11 mouse cellular contexts compared by ENCODE assay signal in genomic region chr10:128563544-128563943, GRCm38 (mm10). TPM values are rescaled to one million over a fixed set of nuclear protein-coding genes. Genes with fewer than 3 reads are reported as not detected.
DNase-seq lines count a peak whose midpoint lies in the region; ATAC-seq and TF ChIP-seq lines count a peak whose summit lies in the region.
"Had no signal": no experiment of that assay in that cellular context is flagged by ENCODE, and none has a peak within 500 bp of the region (broad histone marks: within the 10 kb centered on the region; RNA-seq: fewer than 3 reads in every experiment).

No protein-coding gene starts in this region.

- peaks cover 20% of the 10 kb centered on the region for H3K4me1 ChIP-seq in heart, embryonic 15.5 days (replicated peaks)
- H3K4me1 ChIP-seq in midbrain, embryonic 12.5 days: peaks cover 18% of the 10 kb centered on the region
- no peaks in the 10 kb centered on the region for H3K4me1 ChIP-seq in midbrain, postnatal 0 days (ENCODE audit: insufficient read depth, low read length)
- peaks cover 15% of the 10 kb centered on the region for H3K4me1 ChIP-seq in limb, embryonic 13.5 days

- H3K9me3 ChIP-seq in heart, embryonic 15.5 days (replicated peaks): no peaks in the 10 kb centered on the region
- H3K9me3 ChIP-seq in midbrain, embryonic 12.5 days: no peaks in the 10 kb centered on the region
- no peaks in the 10 kb centered on the region for H3K9me3 ChIP-seq in midbrain, postnatal 0 days (ENCODE audit: low read length)
- H3K9me3 ChIP-seq in limb, embryonic 13.5 days: no peaks in the 10 kb centered on the region

- H3K36me3 ChIP-seq in heart, embryonic 15.5 days: peaks cover 44% of the 10 kb centered on the region
- H3K36me3 ChIP-seq in midbrain, embryonic 12.5 days: peaks cover 54% of the 10 kb centered on the region
- H3K36me3 ChIP-seq in midbrain, postnatal 0 days (ENCODE audit: insufficient read depth, low read length): peaks cover 35% of the 10 kb centered on the region
- H3K36me3 ChIP-seq in limb, embryonic 13.5 days: peaks cover 55% of the 10 kb centered on the region

- no peak for ATAC-seq in heart, embryonic 15.5 days (replicated peaks; ENCODE audit: insufficient number of reproducible peaks, insufficient read depth, low FRiP score, low read depth)
- no peak for ATAC-seq in midbrain, embryonic 12.5 days (ENCODE audit: low FRiP score, low read depth)
- ATAC-seq in midbrain, postnatal 0 days (ENCODE audit: low FRiP score): no peak
- ATAC-seq in limb, embryonic 13.5 days (ENCODE audit: low FRiP score, low read depth): no peak

- H3K27ac ChIP-seq in heart, embryonic 15.5 days: no peak overlapping the region
- no peak overlapping the region; the same call in 1 of the 2 replicates for H3K27ac ChIP-seq in midbrain, embryonic 12.5 days (replicated peaks)
- H3K27ac ChIP-seq in midbrain, postnatal 0 days (ENCODE audit: low read depth, low read length): no peak overlapping the region
- H3K27ac ChIP-seq in limb, embryonic 13.5 days: no peak overlapping the region

- 85% methylated on average over 6 of the region's 6 CpGs for WGBS in heart, embryonic 15.5 days
- 94% methylated on average over 6 of the region's 6 CpGs for WGBS in midbrain, embryonic 12.5 days
- WGBS in midbrain, postnatal 0 days: 91% methylated on average over 6 of the region's 6 CpGs
- WGBS in limb, embryonic 13.5 days: 92% methylated on average over 6 of the region's 6 CpGs

- H3K9ac ChIP-seq in heart, embryonic 15.5 days: no peak overlapping the region
- H3K9ac ChIP-seq in midbrain, embryonic 12.5 days (replicated peaks): 0 out of 2 replicates have a peak overlapping the region, but pooled peaks have one; percentile 24
- H3K9ac ChIP-seq in midbrain, postnatal 0 days (replicated peaks; ENCODE audit: low read length, poor library complexity, severe bottlenecking): no peak overlapping the region
- peak overlapping the region; percentile 53 for H3K9ac ChIP-seq in limb, embryonic 13.5 days

- H3K4me3 ChIP-seq in heart, embryonic 15.5 days: no peak overlapping the region
- H3K4me3 ChIP-seq in midbrain, embryonic 12.5 days: no peak overlapping the region
- no peak overlapping the region for H3K4me3 ChIP-seq in midbrain, postnatal 0 days (ENCODE audit: low read depth, low read length)
- peak overlapping the region; percentile 94 for H3K4me3 ChIP-seq in limb, embryonic 13.5 days

- no peak for DNase-seq in heart, adult 9 months (ENCODE audit: low spot score in 2 of 2)
- no peak for DNase-seq in midbrain, postnatal 0 days (ENCODE audit: low spot score)
- no peak for DNase-seq in ovary, postnatal 14 days (ENCODE audit: low spot score)
- no peak for DNase-seq in spleen, adult 12 weeks (ENCODE audit: low spot score)
- no peak for DNase-seq in urinary bladder, adult 2 months (ENCODE audit: low spot score)
- DNase-seq: adrenal gland, adult 8-10 months; cerebellum, adult 8-10 months; layer of hippocampus, postnatal 36 days had no signal

- TF ChIP-seq CTCF in midbrain, postnatal 0 days (IDR thresholded peaks at IDR 0.05): no peak

- H3K4me2 ChIP-seq in heart, embryonic 15.5 days: peak overlapping the region; percentile 83; the same call in 1 of the 2 replicates
- H3K4me2 ChIP-seq in midbrain, embryonic 12.5 days (replicated peaks): 0 out of 2 replicates have a peak overlapping the region, but pooled peaks have one; percentile 88
- H3K4me2 ChIP-seq in midbrain, postnatal 0 days (ENCODE audit: low read depth, low read length, poor library complexity, severe bottlenecking): no peak overlapping the region
- peak overlapping the region; percentile 96 for H3K4me2 ChIP-seq in limb, embryonic 13.5 days (replicated peaks)

- H3K27me3 ChIP-seq in heart, embryonic 15.5 days: no peaks in the 10 kb centered on the region
- H3K27me3 ChIP-seq in midbrain, embryonic 12.5 days: no peaks in the 10 kb centered on the region
- H3K27me3 ChIP-seq in midbrain, postnatal 0 days (ENCODE audit: insufficient read depth, low read length): no peaks in the 10 kb centered on the region
- H3K27me3 ChIP-seq in limb, embryonic 13.5 days: no peaks in the 10 kb centered on the region

RNA-seq across cellular contexts. Expression of gene Pa2g4, which starts 2.2 kb away (rescaled TPM):
- 101 and 132 TPM in 2 replicates for polyA plus RNA-seq in heart, embryonic 15.5 days (2015; fragmentation: Nextera tagmentation; extraction: Ambion mirVana)
- 164 and 170 TPM in 2 replicates for polyA plus RNA-seq in midbrain, embryonic 12.5 days (2016; fragmentation: Nextera tagmentation; extraction: Ambion mirVana)
- total RNA-seq in midbrain, postnatal 0 days (2014; rRNA removed): 78.0 and 82.4 TPM in 2 replicates
- polyA plus RNA-seq in midbrain, postnatal 0 days (2015; fragmentation: Nextera tagmentation; extraction: Ambion mirVana): 107 and 110 TPM in 2 replicates
- 198 and 200 TPM in 2 replicates for polyA plus RNA-seq in limb, embryonic 13.5 days (2015; fragmentation: Nextera tagmentation; extraction: Ambion mirVana)
- polyA plus RNA-seq in urinary bladder, adult 2 months (2012; rRNA removed): 74.1 and 75.9 TPM in 2 replicates

RNA-seq across cellular contexts. Expression of gene Rpl41, which starts 14.4 kb away (rescaled TPM):
- 2,261 and 2,363 TPM in 2 replicates for polyA plus RNA-seq in heart, embryonic 15.5 days (2015; fragmentation: Nextera tagmentation; extraction: Ambion mirVana)
- 2,391 and 2,602 TPM in 2 replicates for polyA plus RNA-seq in midbrain, embryonic 12.5 days (2016; fragmentation: Nextera tagmentation; extraction: Ambion mirVana)
- total RNA-seq in midbrain, postnatal 0 days (2014; rRNA removed): 772 and 807 TPM in 2 replicates
- 2,464 and 2,473 TPM in 2 replicates for polyA plus RNA-seq in midbrain, postnatal 0 days (2015; fragmentation: Nextera tagmentation; extraction: Ambion mirVana)
- polyA plus RNA-seq in limb, embryonic 13.5 days (2015; fragmentation: Nextera tagmentation; extraction: Ambion mirVana): 3,677 and 3,933 TPM in 2 replicates
- polyA plus RNA-seq in urinary bladder, adult 2 months (2012; rRNA removed): 2,645 and 3,313 TPM in 2 replicates

RNA-seq across cellular contexts. Expression of gene Zc3h10, which starts 16.0 kb away (rescaled TPM):
- 10.2 and 11.0 TPM in 2 replicates for polyA plus RNA-seq in heart, embryonic 15.5 days (2015; fragmentation: Nextera tagmentation; extraction: Ambion mirVana)
- 20.1 and 22.5 TPM in 2 replicates for polyA plus RNA-seq in midbrain, embryonic 12.5 days (2016; fragmentation: Nextera tagmentation; extraction: Ambion mirVana)
- total RNA-seq in midbrain, postnatal 0 days (2014; rRNA removed): 20.6 and 30.3 TPM in 2 replicates
- 12.0 and 12.5 TPM in 2 replicates for polyA plus RNA-seq in midbrain, postnatal 0 days (2015; fragmentation: Nextera tagmentation; extraction: Ambion mirVana)
- 16.4 and 17.3 TPM in 2 replicates for polyA plus RNA-seq in limb, embryonic 13.5 days (2015; fragmentation: Nextera tagmentation; extraction: Ambion mirVana)
- 12.5 TPM in 2 replicates for polyA plus RNA-seq in urinary bladder, adult 2 months (2012; rRNA removed)

RNA-seq across cellular contexts. Expression of gene Erbb3, which starts 25.9 kb away (rescaled TPM):
- 3.4 and 5.0 TPM in 2 replicates for polyA plus RNA-seq in heart, embryonic 15.5 days (2015; fragmentation: Nextera tagmentation; extraction: Ambion mirVana)
- 0.76 and 0.94 TPM in 2 replicates for polyA plus RNA-seq in midbrain, embryonic 12.5 days (2016; fragmentation: Nextera tagmentation; extraction: Ambion mirVana)
- 1.1 and 1.2 TPM in 2 replicates for total RNA-seq in midbrain, postnatal 0 days (2014; rRNA removed)
- polyA plus RNA-seq in midbrain, postnatal 0 days (2015; fragmentation: Nextera tagmentation; extraction: Ambion mirVana): 0.21 and 0.33 TPM in 2 replicates
- 14.5 and 17.5 TPM in 2 replicates for polyA plus RNA-seq in limb, embryonic 13.5 days (2015; fragmentation: Nextera tagmentation; extraction: Ambion mirVana)
- polyA plus RNA-seq in urinary bladder, adult 2 months (2012; rRNA removed): 25.1 and 27.0 TPM in 2 replicates

RNA-seq across cellular contexts. Expression of gene Esyt1, which starts 37.9 kb away (rescaled TPM):
- 19.4 and 29.0 TPM in 2 replicates for polyA plus RNA-seq in heart, embryonic 15.5 days (2015; fragmentation: Nextera tagmentation; extraction: Ambion mirVana)
- polyA plus RNA-seq in midbrain, embryonic 12.5 days (2016; fragmentation: Nextera tagmentation; extraction: Ambion mirVana): 25.6 and 26.6 TPM in 2 replicates
- 16.2 and 16.6 TPM in 2 replicates for total RNA-seq in midbrain, postnatal 0 days (2014; rRNA removed)
- 7.3 and 7.4 TPM in 2 replicates for polyA plus RNA-seq in midbrain, postnatal 0 days (2015; fragmentation: Nextera tagmentation; extraction: Ambion mirVana)
- polyA plus RNA-seq in limb, embryonic 13.5 days (2015; fragmentation: Nextera tagmentation; extraction: Ambion mirVana): 24.0 and 28.0 TPM in 2 replicates
- 56.9 and 61.6 TPM in 2 replicates for polyA plus RNA-seq in urinary bladder, adult 2 months (2012; rRNA removed)

Comparison
In these comparisons a context has a peak if more than half of its experiments do, and no peak if none do; other contexts are left out.
1. H3K9ac ChIP-seq: peak in midbrain, embryonic 12.5 days (single experiment) and limb, embryonic 13.5 days (single experiment); none in heart, embryonic 15.5 days (single experiment) and midbrain, postnatal 0 days (single experiment).